Mouse (Mus musculus): ENCODE measurements at regions not wholly inside any gene's neighbourhood (a gene's known extent, or its start where the extent isn't known, plus 50 kb on each side); places are given as distances from the start of the nearest gene placed in this dataset.

DNA sequence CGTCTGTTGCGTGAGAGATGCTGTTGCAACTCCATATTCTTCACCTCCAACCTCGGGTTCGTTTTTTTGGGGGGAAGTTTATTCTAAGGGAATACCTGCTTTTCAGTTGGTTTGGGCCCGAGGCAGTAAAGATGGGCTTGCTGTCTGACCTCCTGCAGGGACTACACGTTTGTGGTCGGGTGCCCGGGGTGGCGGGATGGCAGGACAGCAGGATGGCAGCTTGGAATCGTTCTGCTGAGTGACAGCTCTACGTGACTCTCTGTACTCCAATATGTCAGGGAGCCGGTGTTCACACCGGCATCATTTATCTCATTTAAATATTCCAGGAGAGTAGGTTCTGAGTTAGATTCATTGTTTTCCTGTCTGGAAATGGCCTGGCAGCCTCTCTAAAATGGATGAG lies 286.2 kb downstream of the Olfm4 start:
- TF ChIP-seq POLR2A (IDR thresholded peaks at IDR 0.05; ENCODE audit: control insufficient read depth, low read depth, low read length): no peak
- no peak for TF ChIP-seq CTCF (IDR thresholded peaks at IDR 0.05; ENCODE audit: control insufficient read depth, insufficient read depth, insufficient replicate concordance, low read depth, low read length)
- H3K36me3 ChIP-seq (ENCODE audit: control insufficient read depth, insufficient read depth, low read length): no peaks in the 10 kb centered on the region
- H3K27ac ChIP-seq (ENCODE audit: control insufficient read depth, insufficient read depth, low read depth, low read length): no peak overlapping the region
- 0 out of 2 replicates have a peak, but pooled peaks cover 2% of the 10 kb centered on the region for H3K4me1 ChIP-seq (ENCODE audit: control insufficient read depth, insufficient read depth, low read length)
- H3K4me3 ChIP-seq (ENCODE audit: control insufficient read depth, low read depth, low read length): no peak overlapping the region
- no peaks in the 10 kb centered on the region for H3K27me3 ChIP-seq (ENCODE audit: control insufficient read depth, insufficient read depth, low read length)

DNA sequence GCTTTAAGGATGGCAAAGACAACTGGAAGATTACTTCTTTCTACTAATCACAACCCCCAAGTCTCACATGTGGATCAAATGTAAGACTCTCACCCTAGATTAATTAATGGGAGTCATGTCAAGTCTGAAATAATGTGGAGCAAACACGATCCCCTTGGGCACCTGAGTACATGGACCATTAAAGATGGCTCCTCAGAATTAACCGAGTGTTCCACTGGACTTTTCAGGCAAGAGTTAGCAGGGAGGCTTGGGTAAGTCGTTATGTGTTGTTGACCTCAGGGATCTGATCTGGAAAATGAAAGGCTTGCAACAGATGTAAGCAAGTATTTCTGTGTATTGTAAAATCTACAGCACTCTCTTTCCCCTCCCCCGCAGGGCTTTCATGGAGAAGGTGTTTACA lies 296.3 kb downstream of the Olfm4 start:
- no peaks in the 10 kb centered on the region for H3K36me3 ChIP-seq (ENCODE audit: control insufficient read depth, insufficient read depth, low read length)
- H3K27me3 ChIP-seq (ENCODE audit: control insufficient read depth, insufficient read depth, low read length): no peaks in the 10 kb centered on the region
- no peaks in the 10 kb centered on the region for H3K4me1 ChIP-seq (ENCODE audit: control insufficient read depth, insufficient read depth, low read length)
- TF ChIP-seq CTCF (IDR thresholded peaks at IDR 0.05; ENCODE audit: control insufficient read depth, insufficient read depth, insufficient replicate concordance, low read depth, low read length) (no peak), POLR2A (IDR thresholded peaks at IDR 0.05; ENCODE audit: control insufficient read depth, low read depth, low read length) (no peak)
- no peak overlapping the region for H3K4me3 ChIP-seq (ENCODE audit: control insufficient read depth, low read depth, low read length)
- no peak overlapping the region for H3K27ac ChIP-seq (ENCODE audit: control insufficient read depth, insufficient read depth, low read depth, low read length)

DNA sequence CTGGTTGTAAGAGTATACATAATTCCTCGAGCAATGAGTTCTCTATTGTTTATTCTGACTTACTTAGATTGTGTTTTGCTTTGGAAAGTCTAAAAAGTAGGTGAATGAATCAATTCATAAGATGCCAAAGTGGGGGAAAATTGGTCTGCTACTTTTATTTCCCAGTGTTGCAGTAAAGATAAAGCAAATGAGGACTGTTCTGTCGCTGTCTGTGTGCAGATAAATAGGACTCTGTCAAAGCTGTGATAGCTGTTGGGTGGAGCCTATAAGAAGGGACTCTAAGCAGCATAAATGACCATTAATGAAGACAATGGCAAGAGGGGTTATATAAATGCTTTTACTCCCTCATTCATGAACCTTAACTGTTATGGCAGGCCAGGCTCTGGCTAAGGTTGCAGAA lies 299.8 kb downstream of the Olfm4 start:
- H3K4me3 ChIP-seq (ENCODE audit: control insufficient read depth, low read depth, low read length): no peak overlapping the region
- H3K4me1 ChIP-seq (ENCODE audit: control insufficient read depth, insufficient read depth, low read length): no peaks in the 10 kb centered on the region
- H3K27ac ChIP-seq (ENCODE audit: control insufficient read depth, insufficient read depth, low read depth, low read length): no peak overlapping the region
- H3K36me3 ChIP-seq (ENCODE audit: control insufficient read depth, insufficient read depth, low read length): no peaks in the 10 kb centered on the region
- TF ChIP-seq POLR2A (IDR thresholded peaks at IDR 0.05; ENCODE audit: control insufficient read depth, low read depth, low read length) (no peak), CTCF (IDR thresholded peaks at IDR 0.05; ENCODE audit: control insufficient read depth, insufficient read depth, insufficient replicate concordance, low read depth, low read length) (no peak)
- H3K27me3 ChIP-seq (ENCODE audit: control insufficient read depth, insufficient read depth, low read length): no peaks in the 10 kb centered on the region

DNA sequence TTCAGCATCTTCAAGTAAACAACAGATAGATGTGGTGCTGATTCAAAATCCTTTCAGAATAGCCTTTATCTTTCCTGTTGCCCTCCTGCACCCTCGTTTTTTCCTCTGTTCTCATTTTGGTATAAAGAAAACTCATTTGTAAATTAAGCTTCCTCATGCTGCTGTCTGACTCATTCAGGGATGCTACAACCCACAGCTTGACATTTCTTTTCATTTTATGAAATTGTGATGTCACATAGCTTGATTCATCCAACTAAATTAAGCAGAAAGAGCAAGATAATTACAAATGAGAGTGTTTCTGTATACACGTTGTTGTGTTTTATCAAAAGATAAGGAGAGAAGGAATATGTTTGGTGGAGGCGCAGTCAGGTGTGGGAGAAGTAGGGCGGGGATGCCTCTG lies 307.5 kb downstream of the Olfm4 start:
- Histone ChIP-seq H3K4me1 (ENCODE audit: control insufficient read depth, insufficient read depth, low read length) (no peaks in the 10 kb centered on the region), H3K27me3 (ENCODE audit: control insufficient read depth, insufficient read depth, low read length) (no peaks in the 10 kb centered on the region), H3K4me3 (ENCODE audit: control insufficient read depth, low read depth, low read length) (no peak overlapping the region), H3K27ac (ENCODE audit: control insufficient read depth, insufficient read depth, low read depth, low read length) (no peak overlapping the region), H3K36me3 (ENCODE audit: control insufficient read depth, insufficient read depth, low read length) (no peaks in the 10 kb centered on the region)
- TF ChIP-seq CTCF (IDR thresholded peaks at IDR 0.05; ENCODE audit: control insufficient read depth, insufficient read depth, insufficient replicate concordance, low read depth, low read length) (no peak), POLR2A (IDR thresholded peaks at IDR 0.05; ENCODE audit: control insufficient read depth, low read depth, low read length) (no peak)

DNA sequence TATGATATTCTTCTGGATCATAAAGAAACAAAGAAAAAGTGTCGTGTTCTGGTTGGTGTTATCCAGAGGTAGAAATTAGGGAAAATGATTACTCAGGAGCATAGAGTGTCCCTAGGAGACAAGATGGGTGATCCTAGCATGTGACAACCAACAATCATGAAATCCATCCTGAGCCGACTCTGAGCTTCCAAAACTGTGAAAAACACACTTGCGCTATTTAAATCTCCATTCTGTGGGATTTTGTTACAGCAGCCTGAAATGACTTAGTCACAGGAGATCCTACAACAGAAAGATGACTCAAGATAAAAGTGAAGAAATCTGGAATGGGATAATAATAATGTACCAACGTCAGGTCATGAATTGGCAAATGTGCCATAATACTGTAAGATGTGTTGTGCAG lies 309.5 kb downstream of the Olfm4 start:
- no peak for TF ChIP-seq CTCF (IDR thresholded peaks at IDR 0.05; ENCODE audit: control insufficient read depth, insufficient read depth, insufficient replicate concordance, low read depth, low read length)
- no peak for TF ChIP-seq POLR2A (IDR thresholded peaks at IDR 0.05; ENCODE audit: control insufficient read depth, low read depth, low read length)
- Histone ChIP-seq H3K27ac (ENCODE audit: control insufficient read depth, insufficient read depth, low read depth, low read length) (no peak overlapping the region), H3K27me3 (ENCODE audit: control insufficient read depth, insufficient read depth, low read length) (no peaks in the 10 kb centered on the region), H3K4me3 (ENCODE audit: control insufficient read depth, low read depth, low read length) (no peak overlapping the region), H3K36me3 (ENCODE audit: control insufficient read depth, insufficient read depth, low read length) (no peaks in the 10 kb centered on the region), H3K4me1 (ENCODE audit: control insufficient read depth, insufficient read depth, low read length) (no peaks in the 10 kb centered on the region)

DNA sequence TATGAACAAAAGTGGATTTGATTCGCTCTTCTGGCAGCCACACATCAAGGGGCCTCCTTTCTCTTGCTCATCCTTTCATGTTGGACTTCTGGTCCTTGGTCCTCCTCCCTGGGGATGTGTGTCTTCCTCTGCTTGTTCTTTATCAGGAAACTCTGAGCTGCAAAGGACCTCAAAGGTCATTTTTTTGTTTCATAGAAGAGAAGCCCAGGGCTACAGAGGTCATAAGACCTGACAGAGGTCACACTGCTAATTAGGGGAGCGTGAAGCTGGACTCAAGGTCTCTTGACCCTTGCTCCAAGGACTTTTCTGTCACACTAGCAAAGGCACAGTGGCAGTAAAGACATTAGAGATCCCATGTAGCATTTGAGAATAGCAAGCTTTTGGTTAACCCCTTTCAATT lies 345.8 kb downstream of the Olfm4 start:
- no peaks in the 10 kb centered on the region for H3K36me3 ChIP-seq (ENCODE audit: control insufficient read depth, insufficient read depth, low read length)
- H3K27ac ChIP-seq (ENCODE audit: control insufficient read depth, insufficient read depth, low read depth, low read length): no peak overlapping the region
- H3K27me3 ChIP-seq (ENCODE audit: control insufficient read depth, insufficient read depth, low read length): no peaks in the 10 kb centered on the region
- no peak for TF ChIP-seq POLR2A (IDR thresholded peaks at IDR 0.05; ENCODE audit: control insufficient read depth, low read depth, low read length)
- TF ChIP-seq CTCF (IDR thresholded peaks at IDR 0.05; ENCODE audit: control insufficient read depth, insufficient read depth, insufficient replicate concordance, low read depth, low read length): no peak
- H3K4me1 ChIP-seq (ENCODE audit: control insufficient read depth, insufficient read depth, low read length): no peaks in the 10 kb centered on the region
- no peak overlapping the region for H3K4me3 ChIP-seq (ENCODE audit: control insufficient read depth, low read depth, low read length)

DNA sequence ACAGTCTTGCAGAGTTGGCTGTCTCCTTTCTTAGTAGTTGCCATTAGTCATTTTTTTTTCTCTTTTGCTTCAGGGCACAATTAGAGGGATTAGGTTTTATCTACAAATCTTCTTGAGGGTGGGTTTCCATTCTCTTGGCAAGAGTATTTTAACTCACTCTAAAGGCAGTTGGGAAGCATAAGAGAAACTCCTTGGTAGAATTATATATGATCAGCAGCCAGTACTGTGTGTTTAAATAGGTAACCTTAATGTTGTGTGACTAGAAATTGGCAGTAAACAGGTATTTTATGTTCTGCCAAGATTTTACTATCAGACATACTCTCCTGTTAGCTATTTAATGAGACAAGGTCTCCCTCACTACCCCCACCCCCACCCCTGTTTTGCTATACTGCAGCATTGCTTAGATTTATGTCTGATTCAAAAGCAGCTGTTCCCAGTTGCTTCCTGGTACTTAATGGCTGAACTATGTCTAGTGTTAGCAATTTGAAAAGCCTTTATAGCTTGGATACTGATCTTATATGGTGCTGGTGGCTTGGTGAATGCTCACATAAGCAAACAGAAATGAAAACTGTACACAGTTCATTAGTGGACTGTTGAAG lies 378.2 kb downstream of the Olfm4 start:
- no peak overlapping the region for H3K27ac ChIP-seq (ENCODE audit: control insufficient read depth, insufficient read depth, low read depth, low read length)
- H3K4me1 ChIP-seq (ENCODE audit: control insufficient read depth, insufficient read depth, low read length): no peaks in the 10 kb centered on the region
- TF ChIP-seq POLR2A (IDR thresholded peaks at IDR 0.05; ENCODE audit: control insufficient read depth, low read depth, low read length) (no peak), CTCF (IDR thresholded peaks at IDR 0.05; ENCODE audit: control insufficient read depth, insufficient read depth, insufficient replicate concordance, low read depth, low read length) (no peak)
- no peak overlapping the region for H3K4me3 ChIP-seq (ENCODE audit: control insufficient read depth, low read depth, low read length)
- H3K27me3 ChIP-seq (ENCODE audit: control insufficient read depth, insufficient read depth, low read length): no peaks in the 10 kb centered on the region
- H3K36me3 ChIP-seq (ENCODE audit: control insufficient read depth, insufficient read depth, low read length): no peaks in the 10 kb centered on the region
